Mouse (Mus musculus): ENCODE results near the gene Gm20388.

DNA sequence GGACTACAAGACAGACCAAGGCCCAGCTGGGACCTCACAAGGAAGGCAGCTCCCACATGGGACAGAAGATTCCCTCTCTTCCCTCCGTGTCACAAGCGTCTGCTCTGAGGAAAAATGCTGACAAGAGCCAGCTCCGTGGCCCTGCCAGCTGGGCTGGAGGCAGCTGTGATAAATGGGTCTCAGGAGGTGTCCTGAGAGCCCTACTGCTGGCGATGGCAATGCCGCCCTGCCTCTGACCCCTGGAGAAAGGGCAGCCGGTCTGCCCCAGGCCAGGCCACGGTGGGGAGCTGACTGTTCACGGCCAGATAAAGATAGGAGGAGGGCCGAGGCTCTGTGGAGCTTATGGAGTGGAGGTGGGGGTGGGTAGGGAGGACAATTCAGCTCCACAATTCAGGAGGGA, 511.0 kb downstream of the Gm20388 start:
- TF ChIP-seq CTCF (IDR thresholded peaks at IDR 0.05; ENCODE audit: low read depth): no peak
- TF ChIP-seq EP300 (optimal IDR thresholded peaks at IDR 0.05): no peak
